Mouse (Mus musculus) embryo, embryonic 10.5 days (tissue): ENCODE data around the gene Olfr175-ps1.

Source experiments
- DNase-seq: peaks from one replicate; pipeline ENCODE4 v3.0.0-alpha.2; 2015; ENCODE audit warnings: low spot score

Olfr175-ps1 gene

DNA sequence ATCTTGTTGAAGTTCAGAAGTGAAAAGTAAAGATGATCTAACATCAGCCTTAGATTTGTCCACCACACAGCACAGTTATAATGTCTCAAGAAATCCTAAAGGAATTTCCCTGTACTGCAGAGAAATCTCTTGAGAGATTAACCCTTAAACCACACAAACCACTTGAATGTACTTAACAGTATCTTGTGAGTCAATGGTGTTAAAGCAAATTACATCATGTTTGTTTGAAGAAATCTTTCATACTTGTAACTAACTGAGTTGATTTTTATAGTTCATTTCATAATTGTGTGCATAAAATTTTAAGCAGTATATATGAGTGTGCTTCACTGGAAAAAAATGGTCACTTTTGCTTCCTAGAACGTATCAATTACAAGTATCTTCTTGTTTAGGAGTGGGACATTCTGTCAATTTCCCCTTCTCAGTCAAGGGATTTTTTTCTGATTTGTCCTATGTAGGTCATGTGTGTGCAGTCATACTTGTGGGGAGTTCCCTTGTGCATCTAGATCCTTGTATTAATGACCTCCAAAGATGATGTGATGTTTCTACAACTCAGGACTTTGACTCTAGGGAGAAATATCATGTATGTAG, at the start of gene Olfr175-ps1:
TSS of gene Olfr175-ps1 (minus strand) at position 51 of the 588 bp plus-strand sequence.
- no peak for DNase-seq

- DNase-seq, result no peak
These were observed 48.1 kb upstream of the Olfr175-ps1 start, which contains the start of gene Olfr177 for GRCm38 (mm10) chr16:58874668-58875067. Olfr177 (minus strand) TSS chr16:58874768.

- no peak for DNase-seq
These were observed 34.9 kb upstream of the Olfr175-ps1 start for GRCm38 (mm10) chr16:58861479-58861878.

DNA sequence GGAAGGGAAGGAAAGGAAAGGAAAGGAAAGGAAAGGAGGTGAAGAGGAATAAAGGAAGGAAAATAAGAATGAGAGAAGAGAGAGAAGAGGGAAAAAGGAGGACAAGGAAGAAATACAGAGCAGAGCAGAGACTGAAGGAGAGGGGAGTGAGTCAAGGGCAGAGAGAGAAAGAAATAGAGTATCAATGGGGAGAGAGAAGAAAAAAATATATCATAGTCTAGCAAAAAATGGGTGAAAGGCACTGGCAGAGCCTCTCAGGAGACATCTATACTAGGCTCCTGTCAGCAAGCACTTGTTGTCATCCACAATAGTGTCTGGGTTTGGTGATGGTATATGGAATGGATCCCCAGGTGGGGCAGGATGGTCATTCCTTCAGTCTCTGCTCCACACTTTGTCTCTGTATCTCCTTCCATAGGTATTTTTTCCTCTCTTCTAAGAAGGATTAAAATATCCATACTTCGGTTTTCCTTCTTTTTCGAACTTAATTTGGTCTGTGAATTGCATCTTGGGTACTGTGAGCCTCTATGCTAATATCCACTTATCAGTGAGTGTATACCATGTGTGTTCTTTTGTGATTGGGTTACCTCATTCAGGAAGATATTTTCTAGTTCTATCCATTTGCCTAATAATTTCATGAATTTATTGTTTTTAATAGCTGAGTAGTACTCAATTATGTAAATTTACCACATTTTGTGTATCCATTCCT, 33.6 kb upstream of the Olfr175-ps1 start:
- no peak for DNase-seq

GRCm38 (mm10) chr16:58800168-58800567, 26.4 kb downstream of the Olfr175-ps1 start, which contains the start of gene Olfr173:
Olfr173 (minus strand) TSS chr16:58800268.
- DNase-seq, result no peak
